Mouse (Mus musculus): ENCODE measurements around the gene Zfp972. TPM values are rescaled to one million over a fixed set of nuclear protein-coding genes. Genes with fewer than 3 reads are reported as not detected.

The Zfp972 gene
- not detected for polyA plus RNA-seq (2014; fragmentation: Illumina TruSeq; extraction: RNeasy Lipid Tissue Mini Kit (QIAGEN cat#74804); ENCODE audit: low read depth, low replicate concordance)

DNA sequence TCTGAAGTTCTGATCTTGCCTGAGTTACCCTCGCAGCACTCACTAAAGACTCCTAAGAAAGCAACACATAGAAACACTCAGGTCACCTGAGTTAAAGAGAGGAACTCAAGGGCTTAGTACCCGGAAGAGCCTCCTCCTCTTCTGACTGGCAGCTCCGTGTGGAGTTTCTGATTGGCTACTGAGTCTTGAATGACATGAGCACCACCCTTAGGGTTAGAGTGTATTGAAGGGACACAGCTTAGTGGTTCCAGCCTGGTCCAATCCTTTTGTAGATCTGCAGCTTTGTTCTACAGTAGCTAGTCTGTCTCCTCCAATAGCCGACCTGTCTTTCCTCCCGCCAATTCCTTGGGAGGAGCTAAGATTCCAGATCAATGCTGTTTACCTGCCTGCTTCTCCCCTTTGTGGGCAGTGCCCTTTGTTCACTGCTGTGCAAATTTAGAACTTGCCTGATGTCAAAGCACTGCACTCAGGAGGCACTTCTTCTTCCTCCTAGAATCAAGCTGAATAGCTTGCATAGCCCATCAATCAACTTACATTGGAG lies at the start of gene Zfp972:
TSS of gene Zfp972 (minus strand) at position 51 of the 541 bp plus-strand sequence.

DNA sequence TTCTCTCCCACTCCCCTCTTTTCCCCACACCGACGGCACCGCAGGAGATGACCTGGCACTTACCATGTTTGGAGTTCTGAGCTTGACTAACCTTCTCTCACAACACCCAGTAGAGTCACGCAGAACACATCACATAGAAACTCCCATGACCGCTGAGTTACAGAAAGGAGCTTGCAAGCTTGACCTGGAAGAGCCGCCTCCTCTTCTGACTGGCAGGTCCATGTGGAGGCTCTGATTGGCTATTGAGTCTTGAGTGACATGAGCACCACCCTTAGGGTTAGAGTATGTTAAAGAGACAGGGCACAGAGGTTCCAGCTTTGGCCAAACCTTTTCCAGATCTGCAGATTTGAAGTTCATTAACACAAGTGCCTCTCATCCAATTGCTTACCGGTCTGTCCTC lies 31.7 kb upstream of the Zfp972 start, which contains the start of gene Gm14326:
TSS of gene Gm14326 (minus strand) at position 153 of the 400 bp plus-strand sequence.

DNA sequence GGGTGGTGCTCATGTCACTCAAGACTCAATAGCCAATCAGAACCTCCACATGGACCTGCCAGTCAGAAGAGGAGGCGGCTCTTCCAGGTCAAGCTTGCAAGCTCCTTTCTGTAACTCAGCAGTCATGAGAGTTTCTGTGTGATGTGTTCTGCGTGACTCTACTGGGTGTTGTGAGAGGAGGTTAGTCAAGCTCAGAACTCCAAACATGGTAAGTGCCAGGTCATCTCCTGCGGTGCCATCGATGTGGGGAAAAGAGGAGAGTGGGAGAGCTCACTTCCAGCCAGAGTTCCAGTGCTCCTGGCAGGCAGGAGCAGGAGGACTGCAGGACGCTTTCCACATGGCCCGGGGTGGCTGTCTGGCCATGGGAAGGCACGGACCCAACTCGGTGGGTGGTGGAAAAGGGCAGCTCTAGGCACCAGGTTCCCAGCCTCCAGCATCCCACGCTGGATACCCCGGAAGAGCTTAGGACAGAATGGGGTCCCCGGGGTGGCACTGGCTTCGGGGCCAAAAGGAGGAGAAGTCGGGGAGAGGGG lies 28.3 kb downstream of the Zfp972 start, which contains the start of gene Gm14327:
TSS of gene Gm14327 (plus strand) at position 51 of the 533 bp plus-strand sequence.

Other genes with a start within 250 kb of the Zfp972 start
- 28.5 TPM for gene Gm14322, start 166.3 kb downstream of the Zfp972 start, polyA plus RNA-seq (2014; fragmentation: Illumina TruSeq; extraction: RNeasy Lipid Tissue Mini Kit (QIAGEN cat#74804); ENCODE audit: low read depth, low replicate concordance)
- 249 TPM for gene Gm14325, start 85.3 kb downstream of the Zfp972 start, polyA plus RNA-seq (2014; fragmentation: Illumina TruSeq; extraction: RNeasy Lipid Tissue Mini Kit (QIAGEN cat#74804); ENCODE audit: low read depth, low replicate concordance)
- 12.1 TPM for gene Gm14327, start 28.5 kb downstream of the Zfp972 start, polyA plus RNA-seq (2014; fragmentation: Illumina TruSeq; extraction: RNeasy Lipid Tissue Mini Kit (QIAGEN cat#74804); ENCODE audit: low read depth, low replicate concordance)
- gene Gm14326, start 31.7 kb upstream of the Zfp972 start, polyA plus RNA-seq (2014; fragmentation: Illumina TruSeq; extraction: RNeasy Lipid Tissue Mini Kit (QIAGEN cat#74804); ENCODE audit: low read depth, low replicate concordance): 105 TPM
- 96.6 TPM for gene Zfp971, start 97.7 kb upstream of the Zfp972 start, polyA plus RNA-seq (2014; fragmentation: Illumina TruSeq; extraction: RNeasy Lipid Tissue Mini Kit (QIAGEN cat#74804); ENCODE audit: low read depth, low replicate concordance)
- gene Zfp931, start 152.9 kb upstream of the Zfp972 start, polyA plus RNA-seq (2014; fragmentation: Illumina TruSeq; extraction: RNeasy Lipid Tissue Mini Kit (QIAGEN cat#74804); ENCODE audit: low read depth, low replicate concordance): 151 TPM
- gene Phactr3, start 193.4 kb upstream of the Zfp972 start, polyA plus RNA-seq (2014; fragmentation: Illumina TruSeq; extraction: RNeasy Lipid Tissue Mini Kit (QIAGEN cat#74804); ENCODE audit: low read depth, low replicate concordance): 1.5 TPM

Measured in adrenal gland, adult 10 weeks (tissue).